Comparison of ENCODE assay signal across 8 mouse cellular contexts in the genomic region with DNA sequence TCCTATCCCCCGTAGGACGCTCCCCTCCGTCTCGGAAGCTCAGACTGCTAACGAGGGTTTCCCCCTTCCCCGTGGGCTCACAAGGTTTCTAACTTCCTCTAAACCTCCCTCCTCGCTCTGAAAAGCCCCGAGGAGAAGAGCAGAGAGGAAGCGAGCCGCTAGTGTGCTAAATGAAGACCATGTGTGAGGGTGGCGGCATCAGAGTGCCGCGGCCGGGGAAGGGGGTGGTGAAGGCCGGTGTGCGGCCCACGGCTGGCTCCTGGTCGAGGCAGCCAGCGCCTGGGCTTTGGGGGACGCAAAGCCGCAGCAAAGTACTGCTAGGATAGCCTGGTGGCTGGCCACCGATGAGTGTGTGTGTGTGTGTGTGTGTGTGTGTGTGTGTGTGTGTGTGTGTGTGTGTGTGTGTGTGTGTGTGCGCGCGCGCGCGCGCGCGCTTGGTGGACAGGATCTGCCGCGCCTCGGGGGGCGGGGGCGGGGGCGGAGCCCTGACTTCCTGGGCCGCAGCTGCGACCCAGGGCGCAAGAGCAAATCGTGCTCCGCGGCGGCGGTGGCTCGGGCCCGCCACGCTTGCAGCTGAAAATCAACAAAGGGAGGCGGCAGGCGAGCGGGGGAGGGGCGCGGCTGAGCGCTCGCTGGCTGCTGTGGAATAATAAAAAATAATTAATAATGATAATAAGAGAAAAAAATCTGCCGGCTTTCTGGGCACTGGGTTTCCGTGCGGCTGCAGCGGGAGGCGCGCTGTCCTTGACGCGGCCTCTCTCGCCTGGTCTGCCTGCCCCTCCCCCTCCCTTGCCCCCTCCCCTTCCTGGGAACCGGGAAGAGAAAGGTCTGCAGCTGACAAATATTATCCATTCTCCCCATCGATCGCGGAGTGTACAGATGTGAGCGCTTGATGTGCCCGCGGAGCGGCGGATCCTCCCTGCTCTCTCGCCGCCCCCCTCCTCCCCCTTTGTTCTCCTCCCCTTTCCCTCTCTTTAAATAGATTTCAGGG. TPM values are rescaled to one million over a fixed set of nuclear protein-coding genes. Genes with fewer than 3 reads are reported as not detected.
A peak's percentile ranks its signal among the peaks of the same experiment; 100 is the strongest.
DNase-seq lines count a peak whose midpoint lies in the region; ATAC-seq and TF ChIP-seq lines count a peak whose summit lies in the region.

No protein-coding gene starts in this region.

- peak overlapping the region; percentile 56; the same call in 1 of the 2 replicates for H3K27ac ChIP-seq in kidney, embryonic 14.5 days (ENCODE audit: low read depth, low read length)
- H3K27ac ChIP-seq in cortical plate, adult 2 months (ENCODE audit: insufficient read depth, low read length) = peak overlapping the region; percentile 77; the same call in 1 of the 2 replicates
- peak overlapping the region; percentile 76 to 82 for H3K27ac ChIP-seq in heart, embryonic 14.5 days (replicated peaks in 1 of 2; ENCODE audit: control insufficient read depth in 1 of 2, insufficient read depth in 1 of 2, low read depth in 2 of 2, low read length in 2 of 2)
- H3K27ac ChIP-seq in midbrain, embryonic 10.5 days (replicated peaks) = peak overlapping the region; percentile 88
- peak overlapping the region; percentile 81 for H3K27ac ChIP-seq in stomach, embryonic 15.5 days

- WGBS in kidney, embryonic 14.5 days = 2% methylated on average over 50 of the region's 75 CpGs
- 2% methylated on average over 48 of the region's 75 CpGs for WGBS in heart, embryonic 14.5 days
- WGBS in midbrain, embryonic 10.5 days = 4% methylated on average over 51 of the region's 75 CpGs
- 4% methylated on average over 47 of the region's 75 CpGs for WGBS in stomach, embryonic 15.5 days

- no peak for TF ChIP-seq POLR2A in cortical plate, adult 2 months (IDR thresholded peaks at IDR 0.05; ENCODE audit: extremely low read depth, insufficient read depth, low read length)

- peak overlapping the region; percentile 50; the same call in 1 of the 2 replicates for H3K9ac ChIP-seq in kidney, embryonic 14.5 days (ENCODE audit: low read depth, low read length)
- peak overlapping the region; percentile 62 for H3K9ac ChIP-seq in heart, embryonic 14.5 days (ENCODE audit: low read length)
- H3K9ac ChIP-seq in stomach, embryonic 15.5 days = 0 out of 2 replicates have a peak overlapping the region, but pooled peaks have one; percentile 9

- H3K36me3 ChIP-seq in kidney, embryonic 14.5 days (ENCODE audit: control insufficient read depth, insufficient read depth, low read length) = no peaks in the 10 kb centered on the region
- no peaks in the 10 kb centered on the region for H3K36me3 ChIP-seq in heart, embryonic 14.5 days (ENCODE audit: control insufficient read depth, insufficient read depth, low read length)
- no peaks in the 10 kb centered on the region for H3K36me3 ChIP-seq in midbrain, embryonic 10.5 days
- no peaks in the 10 kb centered on the region for H3K36me3 ChIP-seq in stomach, embryonic 15.5 days

- H3K4me3 ChIP-seq in kidney, embryonic 14.5 days (ENCODE audit: low read length) = peak overlapping the region; percentile 34
- peak overlapping the region; percentile 62 for H3K4me3 ChIP-seq in cortical plate, adult 2 months (ENCODE audit: insufficient read depth, low read length)
- H3K4me3 ChIP-seq in heart, embryonic 14.5 days (ENCODE audit: control insufficient read depth in 1 of 2, insufficient read depth in 1 of 2, low read depth in 1 of 2, low read length in 2 of 2) = peak overlapping the region; percentile 41 to 43
- peak overlapping the region; percentile 53 for H3K4me3 ChIP-seq in midbrain, embryonic 10.5 days
- peak overlapping the region; percentile 43 for H3K4me3 ChIP-seq in stomach, embryonic 15.5 days (replicated peaks)

- DNase-seq in kidney, adult 9 months = no peak
- DNase-seq in Muller cell, postnatal 12 days (ENCODE audit: inconsistent ontology term) = peak; percentile 78
- DNase-seq in kidney, postnatal 4 days = peak; percentile 77 to 87
- peak; percentile 68 for DNase-seq in midbrain, embryonic 10.5 days (ENCODE audit: low spot score)

- H3K27me3 ChIP-seq in kidney, embryonic 14.5 days (ENCODE audit: control insufficient read depth, insufficient read depth, low read length) = peaks cover 39% of the 10 kb centered on the region
- peaks cover 32% of the 10 kb centered on the region for H3K27me3 ChIP-seq in heart, embryonic 14.5 days (ENCODE audit: control insufficient read depth, insufficient read depth, low read length)
- peaks cover 100% of the 10 kb centered on the region for H3K27me3 ChIP-seq in midbrain, embryonic 10.5 days (ENCODE audit: low read depth, poor library complexity, severe bottlenecking)
- H3K27me3 ChIP-seq in stomach, embryonic 15.5 days (replicated peaks) = peaks cover 48% of the 10 kb centered on the region

- H3K4me1 ChIP-seq in kidney, embryonic 14.5 days (ENCODE audit: control insufficient read depth, insufficient read depth, low read length) = peaks cover 17% of the 10 kb centered on the region; the same call in 1 of the 2 replicates
- no peaks in the 10 kb centered on the region; the same call in 1 of the 2 replicates for H3K4me1 ChIP-seq in cortical plate, adult 2 months (ENCODE audit: control insufficient read depth, insufficient read depth, low read length)
- H3K4me1 ChIP-seq in heart, embryonic 14.5 days (ENCODE audit: control insufficient read depth in 2 of 2, insufficient read depth in 2 of 2, low read length in 2 of 2) = peaks cover 13 to 20% of the 10 kb centered on the region in 2 experiments; a peak in 3 of 4 replicates
- peaks cover 77% of the 10 kb centered on the region for H3K4me1 ChIP-seq in midbrain, embryonic 10.5 days
- H3K4me1 ChIP-seq in stomach, embryonic 15.5 days = peaks cover 9% of the 10 kb centered on the region

- peak overlapping the region; percentile 61 for H3K4me2 ChIP-seq in kidney, embryonic 14.5 days (replicated peaks; ENCODE audit: low read depth, low read length)
- peak overlapping the region; percentile 78 for H3K4me2 ChIP-seq in heart, embryonic 14.5 days (ENCODE audit: low read length)
- peak overlapping the region; percentile 79 for H3K4me2 ChIP-seq in stomach, embryonic 15.5 days

- TF ChIP-seq CTCF in cortical plate, adult 2 months (IDR thresholded peaks at IDR 0.05; ENCODE audit: extremely low read depth, insufficient read depth, low read length) = no peak

- ATAC-seq in kidney, embryonic 14.5 days (ENCODE audit: low FRiP score, low TSS enrichment) = peak; percentile 11; the same call in 1 of the 2 replicates
- ATAC-seq in heart, embryonic 14.5 days (ENCODE audit: insufficient number of reproducible peaks, insufficient read depth, low FRiP score, low read depth) = peak; percentile 20; the same call in 1 of the 2 replicates
- peak; percentile 40; the same call in 1 of the 2 replicates for ATAC-seq in stomach, embryonic 15.5 days (ENCODE audit: insufficient read depth, low FRiP score, low read depth)

- no peaks in the 10 kb centered on the region for H3K9me3 ChIP-seq in kidney, embryonic 14.5 days (ENCODE audit: control insufficient read depth, low read length)
- no peaks in the 10 kb centered on the region for H3K9me3 ChIP-seq in heart, embryonic 14.5 days (ENCODE audit: control insufficient read depth, low read length)
- no peaks in the 10 kb centered on the region for H3K9me3 ChIP-seq in midbrain, embryonic 10.5 days (replicated peaks)
- H3K9me3 ChIP-seq in stomach, embryonic 15.5 days = no peaks in the 10 kb centered on the region

RNA-seq across cellular contexts. Expression of a gene that starts 24.7 kb away (rescaled TPM):
- polyA plus RNA-seq in kidney, embryonic 14.5 days (2014; fragmentation: Nextera tagmentation; extraction: Ambion mirVana) = 16.3 and 24.1 TPM in 2 replicates
- 17.7 and 18.5 TPM in 2 replicates for polyA plus RNA-seq in cortical plate, adult 2 months (2012; rRNA removed)
- 17.0 and 17.7 TPM in 2 replicates for polyA plus RNA-seq in heart, embryonic 14.5 days (2014; fragmentation: Nextera tagmentation; extraction: Ambion mirVana)
- 17.9 and 22.4 TPM in 2 replicates for polyA plus RNA-seq in midbrain, embryonic 10.5 days (2016; fragmentation: Nextera tagmentation; extraction: Ambion mirVana)
- polyA plus RNA-seq in stomach, embryonic 15.5 days (2015; fragmentation: Nextera tagmentation; extraction: Ambion mirVana) = 13.1 and 14.0 TPM in 2 replicates

Comparison
In these comparisons a context has a peak if more than half of its experiments do, and no peak if none do; other contexts are left out.
1. H3K9ac ChIP-seq: peak in every context shown above with its lines; median percentile 62 in heart, embryonic 14.5 days; 50 in kidney, embryonic 14.5 days; 9 in stomach, embryonic 15.5 days.